Mouse (Mus musculus): ENCODE results near the gene Col23a1.

The Col23a1 gene

DNA sequence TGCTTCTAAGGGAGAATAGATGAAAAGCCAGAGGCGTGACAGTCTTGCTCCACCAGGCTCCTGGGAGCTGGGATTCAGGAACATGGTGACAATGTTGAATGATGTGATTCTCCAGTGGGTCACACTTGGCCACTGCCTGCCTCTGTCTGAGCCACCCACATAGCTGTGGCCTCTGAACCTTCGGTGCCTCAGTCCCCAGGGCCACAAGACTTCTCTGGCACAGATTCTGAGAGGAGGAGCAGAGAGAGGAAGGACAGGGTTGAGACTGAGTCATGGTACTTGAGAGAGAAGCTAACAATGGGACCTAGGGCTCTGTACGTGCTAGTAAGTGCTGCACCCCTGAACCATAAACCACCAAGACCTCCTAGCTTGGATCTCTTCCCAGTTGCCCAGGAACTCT is 141.6 kb downstream of the Col23a1 start:
- in situ Hi-C loops (cut with MseI, MboI) = no loop called here

DNA sequence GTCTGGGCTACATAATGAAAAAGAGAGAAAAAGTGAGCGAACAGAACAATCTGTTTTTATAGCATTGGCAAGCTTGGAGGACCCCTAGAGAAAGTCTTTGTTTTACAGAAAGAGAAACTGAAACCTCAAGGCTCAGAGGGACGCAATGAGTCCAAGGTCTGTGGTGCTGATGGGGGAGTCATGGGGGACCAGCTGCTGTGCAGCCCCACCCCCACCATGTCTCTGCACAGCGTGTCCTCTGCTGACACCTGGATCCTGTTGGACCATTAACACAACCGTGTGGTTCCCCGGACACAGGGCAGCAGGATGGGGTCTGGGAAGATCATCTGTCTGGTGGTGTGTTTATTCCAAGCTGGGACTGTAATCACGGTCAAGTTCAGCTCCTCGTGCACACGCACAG is 142.2 kb downstream of the Col23a1 start:
- in situ Hi-C loops (cut with MseI, MboI) = no loop called here

DNA sequence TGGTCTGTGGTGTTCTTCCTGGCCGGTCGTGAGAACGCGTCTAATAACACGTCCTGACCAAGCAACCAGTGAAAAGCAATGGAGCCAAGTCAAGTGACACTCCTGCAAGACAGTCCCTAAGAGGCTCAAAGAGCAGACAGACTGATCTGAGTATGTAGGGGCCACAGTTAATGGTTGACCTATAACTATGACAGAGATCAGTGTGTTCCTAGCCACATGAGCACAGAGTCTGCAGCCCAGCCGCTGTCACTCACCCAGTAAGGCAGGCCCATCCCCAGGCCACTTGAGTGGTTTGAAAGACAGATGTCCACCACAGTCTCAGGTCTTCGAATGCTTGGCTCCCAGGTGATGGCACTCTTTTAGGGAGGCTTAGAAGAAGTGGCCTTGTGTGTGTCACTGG is 152.3 kb downstream of the Col23a1 start:
- in situ Hi-C loops (cut with MseI, MboI) = no loop called here

DNA sequence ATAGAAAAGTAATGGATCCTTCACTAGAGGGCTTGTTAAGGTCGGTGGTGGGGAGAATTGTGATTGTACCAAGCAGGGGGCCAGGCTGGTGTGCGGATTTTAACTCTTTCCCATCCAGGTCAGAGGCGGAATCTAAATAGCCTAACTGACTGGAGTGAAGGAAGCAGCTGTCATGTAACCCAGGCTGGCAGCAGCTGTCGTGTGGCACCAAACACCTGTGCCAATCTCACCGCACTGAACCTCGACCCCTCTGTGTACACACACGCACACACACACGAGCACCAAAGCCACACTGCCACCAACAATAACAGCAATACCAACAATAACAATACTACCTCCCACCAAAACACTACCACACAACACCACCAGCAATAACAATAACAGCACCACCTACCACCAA is 152.9 kb downstream of the Col23a1 start:
- in situ Hi-C loops (cut with MseI, MboI) = no loop called here

DNA sequence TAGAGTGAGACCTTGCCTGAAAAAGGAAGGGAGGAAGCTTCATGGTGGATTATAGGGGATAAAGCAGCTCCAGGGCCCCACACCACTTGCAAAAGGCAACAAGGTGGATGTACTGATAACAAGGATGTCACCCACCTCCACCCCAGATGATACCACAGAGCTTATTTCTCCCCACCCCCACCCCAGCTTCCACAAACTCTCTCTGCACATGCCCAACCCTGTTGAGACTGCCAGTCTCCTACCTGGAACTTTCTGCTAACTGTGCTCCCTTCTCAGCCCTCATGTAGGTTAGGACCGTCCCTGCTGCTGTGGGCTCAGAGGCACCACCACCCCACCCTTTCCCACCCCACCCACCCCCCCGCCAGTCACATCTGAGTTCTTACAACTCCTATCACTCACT is 154.1 kb downstream of the Col23a1 start:
- in situ Hi-C loops (cut with MseI, MboI) = no loop called here

DNA sequence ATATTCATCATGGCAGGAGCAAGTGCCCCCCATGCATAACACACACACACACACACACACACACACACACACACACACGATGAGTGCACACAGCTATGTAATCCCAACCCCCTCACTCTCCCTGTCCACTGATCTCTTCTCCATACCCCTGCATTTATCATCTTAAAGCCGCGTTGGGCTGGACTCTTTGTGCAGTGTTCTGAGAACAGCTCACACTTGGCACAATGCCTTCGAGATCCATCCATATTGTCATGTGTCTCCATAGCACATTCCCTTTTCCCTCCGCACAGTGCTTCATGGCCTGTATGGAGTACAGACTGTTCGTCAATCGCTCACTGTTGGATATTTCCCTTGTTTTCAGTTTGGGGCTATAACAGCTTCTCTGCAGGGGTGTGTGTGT is 154.9 kb downstream of the Col23a1 start:
- in situ Hi-C loops (cut with MseI, MboI) = no loop called here

DNA sequence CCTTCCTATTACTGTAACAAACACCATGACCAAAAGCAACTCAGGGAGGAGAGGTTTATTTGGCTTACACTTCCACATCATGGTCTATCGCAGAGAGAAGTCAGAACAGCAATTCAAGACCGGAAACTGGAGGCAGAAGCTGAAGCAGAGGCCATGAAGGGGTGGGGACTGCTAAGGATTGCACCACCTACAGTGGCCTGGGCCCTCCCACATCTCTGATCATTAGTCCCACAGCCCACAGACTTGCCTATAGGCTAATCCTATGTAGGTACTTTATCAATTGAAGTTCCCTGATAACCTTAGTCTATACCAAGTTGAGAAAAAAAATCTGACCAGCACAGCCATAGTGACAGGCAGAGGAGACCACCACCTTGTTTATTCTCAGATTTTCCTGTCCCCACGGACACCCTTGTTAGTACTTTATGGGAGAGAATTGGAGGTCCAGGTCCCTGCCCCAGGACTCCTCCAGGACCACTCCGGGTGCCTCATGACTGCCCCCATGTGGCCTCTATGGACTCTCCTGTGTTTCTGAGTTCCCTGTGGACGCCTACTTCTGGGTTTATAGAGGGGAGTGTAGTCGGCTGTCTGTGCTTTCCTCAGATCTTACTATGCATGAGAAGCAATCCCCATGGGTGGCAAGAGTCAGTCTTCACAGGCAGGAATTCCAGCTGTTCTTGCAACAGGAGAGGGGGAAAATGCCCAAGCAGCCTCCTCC is 157.1 kb downstream of the Col23a1 start:
- in situ Hi-C loops (cut with MseI, MboI) = no loop called here

DNA sequence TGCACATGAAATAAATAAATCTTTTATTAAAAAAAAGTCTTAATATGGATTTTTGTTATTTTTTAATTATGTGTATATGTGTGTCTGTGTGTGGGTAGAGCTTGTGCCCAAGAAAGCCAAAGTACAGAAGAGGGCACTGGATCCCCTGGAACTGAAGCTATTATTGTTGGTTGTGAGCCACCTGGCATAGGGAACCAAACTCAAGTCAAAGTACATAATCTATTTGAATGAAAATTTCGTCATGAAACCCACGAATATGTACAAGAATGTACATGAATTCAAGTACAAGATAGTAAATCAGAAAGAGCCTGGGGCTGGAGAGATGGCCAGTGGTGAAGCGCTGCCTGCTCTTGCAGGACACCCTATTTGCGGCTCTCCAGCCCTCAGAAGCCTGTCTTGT is 158.5 kb downstream of the Col23a1 start:
- in situ Hi-C loops (cut with MseI, MboI) = no loop called here

DNA sequence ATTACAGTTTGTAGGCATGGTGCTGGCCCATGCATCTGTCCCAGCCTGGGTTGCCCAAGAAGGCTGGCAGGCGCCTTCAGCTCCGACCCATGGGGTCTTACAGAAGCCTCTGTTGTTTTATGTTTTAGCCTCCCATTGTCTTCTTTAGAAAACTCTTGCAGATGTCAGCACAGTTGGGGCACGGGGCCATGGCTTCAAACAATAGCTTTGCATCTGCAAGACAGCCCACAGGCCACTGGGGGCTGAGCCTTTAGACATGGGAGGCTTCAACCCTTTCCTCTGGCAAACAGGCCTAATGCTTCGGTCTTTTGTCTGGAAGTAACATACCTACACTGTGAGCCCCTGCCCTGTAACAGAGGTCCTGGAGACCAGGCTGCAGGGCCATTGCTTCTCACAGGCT is 159.0 kb downstream of the Col23a1 start:
- in situ Hi-C loops (cut with MseI, MboI) = no loop called here

DNA sequence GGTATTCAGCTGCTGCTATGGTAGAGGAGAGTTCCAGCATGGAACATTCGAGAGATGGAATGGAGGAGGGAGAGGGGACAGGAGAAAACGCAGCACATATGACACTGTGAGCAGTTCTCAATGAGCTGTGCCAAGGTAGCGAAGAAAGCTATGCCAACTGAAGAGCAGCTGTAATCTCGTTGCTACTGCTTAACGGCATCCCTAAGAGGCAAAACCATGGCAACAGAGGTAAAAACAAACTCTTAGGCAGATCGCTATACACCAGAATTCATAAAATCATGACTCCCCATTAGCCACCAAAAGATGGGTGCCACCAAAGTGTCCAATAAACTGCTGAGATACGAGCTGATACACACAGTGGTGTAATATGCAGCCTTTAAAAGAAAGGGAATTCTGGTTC is 160.2 kb downstream of the Col23a1 start:
- in situ Hi-C loops (cut with MseI, MboI) = no loop called here

DNA sequence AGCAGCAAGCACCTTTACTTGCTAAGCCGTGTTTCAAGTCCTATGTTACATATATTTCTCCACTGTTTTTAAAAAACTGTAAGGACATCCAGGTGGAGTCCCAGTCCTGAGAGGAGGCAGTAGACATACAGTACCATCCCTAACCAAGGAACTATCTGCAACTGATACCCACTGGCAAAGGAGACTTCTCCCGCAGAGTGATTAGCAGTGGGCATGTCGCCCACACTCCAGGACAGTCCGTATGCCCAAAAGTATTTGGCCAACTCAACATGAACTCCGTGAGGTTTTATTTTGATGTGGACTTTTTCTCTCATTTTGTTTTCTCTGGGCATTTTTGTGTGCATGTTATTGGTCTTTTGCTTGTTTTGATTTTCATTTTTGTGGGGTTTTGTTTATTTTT is 161.6 kb downstream of the Col23a1 start:
- in situ Hi-C loops (cut with MseI, MboI) = no loop called here

DNA sequence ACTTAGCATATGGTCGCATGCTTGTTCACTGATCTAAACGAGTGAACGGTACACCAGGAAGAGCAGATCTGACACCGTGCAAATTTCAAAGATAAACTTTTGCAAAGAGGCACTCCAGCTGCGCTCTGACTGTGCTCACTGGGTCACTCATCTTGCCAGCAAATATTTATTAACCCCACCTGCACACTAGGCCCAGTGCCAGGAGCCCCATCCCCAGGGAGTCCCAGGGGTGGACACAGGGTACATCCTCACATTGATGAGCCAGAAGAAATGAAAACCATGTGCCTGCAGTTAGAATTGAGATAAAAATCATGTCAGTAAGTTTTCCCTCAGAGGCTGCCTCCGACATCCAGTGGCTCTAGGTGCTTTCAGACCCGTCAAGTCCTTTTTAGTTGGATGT is 162.2 kb downstream of the Col23a1 start:
- in situ Hi-C loops (cut with MseI, MboI) = no loop called here

DNA sequence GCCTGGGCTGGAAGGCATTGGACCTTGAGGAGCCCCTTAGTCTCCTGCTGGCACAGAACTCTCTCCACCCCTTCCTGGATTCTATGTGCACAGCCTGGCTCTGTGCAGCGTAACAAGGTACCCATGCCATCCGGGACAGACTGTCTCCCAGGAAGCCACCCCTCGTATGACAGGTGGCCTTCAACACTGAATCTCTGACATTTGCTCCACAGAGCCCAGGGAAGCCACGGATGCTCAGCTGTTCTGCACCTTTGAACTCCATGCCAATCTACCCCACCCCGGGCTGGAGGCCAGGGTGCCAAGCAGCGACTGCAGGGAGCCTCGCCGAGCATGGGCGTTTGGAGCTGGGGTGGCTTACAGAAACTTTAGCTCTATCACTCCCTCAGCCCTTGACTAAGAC is 164.0 kb downstream of the Col23a1 start:
- in situ Hi-C loops (cut with MseI, MboI) = no loop called here

DNA sequence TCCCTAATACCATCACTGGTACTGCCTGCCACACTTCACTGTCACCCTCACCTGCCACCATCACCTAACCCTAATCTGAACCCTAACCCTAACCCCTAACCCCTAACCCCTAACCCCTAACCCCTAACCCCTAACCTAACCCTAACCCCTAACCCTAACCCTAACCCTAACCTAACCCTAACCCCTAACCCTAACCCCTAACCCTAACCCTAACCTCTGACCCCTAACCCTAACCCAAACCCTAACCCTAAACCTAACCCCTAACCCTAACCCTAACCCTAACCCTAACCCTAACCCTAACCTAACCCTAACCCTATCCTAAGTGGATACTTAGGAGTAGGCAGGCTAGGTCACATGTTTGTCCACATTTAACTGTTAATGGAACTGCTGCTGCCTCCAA is 165.8 kb downstream of the Col23a1 start:
- in situ Hi-C loops (cut with MseI, MboI) = no loop called here

DNA sequence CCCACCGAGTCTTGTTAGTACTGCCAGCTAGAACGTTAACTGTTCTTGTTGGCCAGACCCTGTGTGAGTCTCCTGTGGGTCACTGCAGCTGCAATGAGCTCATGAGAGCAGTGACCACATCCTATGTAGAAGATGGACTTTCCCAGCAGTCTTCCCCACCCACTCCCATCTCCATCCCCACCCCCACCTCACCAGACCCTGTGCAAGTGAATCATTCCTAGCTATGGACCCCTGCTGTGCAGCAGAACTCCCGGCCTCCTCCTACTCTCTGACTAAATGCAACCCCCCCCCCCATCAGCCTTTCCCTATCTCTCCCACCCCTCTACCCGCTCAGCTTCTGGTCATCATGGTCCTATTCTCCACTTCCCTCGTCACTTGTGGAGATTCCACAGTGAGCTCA is 167.9 kb downstream of the Col23a1 start:
- in situ Hi-C loops (cut with MseI, MboI) = no loop called here

DNA sequence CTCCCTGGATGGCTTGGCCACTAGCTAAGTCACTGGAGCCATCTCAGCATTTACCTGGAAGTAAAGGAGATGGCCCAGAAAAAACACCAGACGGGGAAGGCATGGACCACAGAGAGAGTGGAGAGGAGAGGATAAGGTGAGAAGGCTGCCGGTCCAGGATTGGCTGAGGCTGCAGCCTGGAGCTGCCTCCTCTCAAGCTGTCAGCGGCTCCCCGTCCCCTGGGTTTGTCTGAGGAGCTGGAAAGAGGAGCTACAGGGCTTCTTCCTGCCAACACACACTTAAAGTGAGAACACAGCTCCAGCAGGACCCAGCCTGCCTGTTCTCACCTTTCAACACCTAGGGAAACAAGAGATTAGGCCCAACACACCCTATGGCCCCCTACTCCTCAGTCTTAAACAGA is 168.9 kb downstream of the Col23a1 start:
- in situ Hi-C loops (cut with MseI, MboI) = no loop called here

DNA sequence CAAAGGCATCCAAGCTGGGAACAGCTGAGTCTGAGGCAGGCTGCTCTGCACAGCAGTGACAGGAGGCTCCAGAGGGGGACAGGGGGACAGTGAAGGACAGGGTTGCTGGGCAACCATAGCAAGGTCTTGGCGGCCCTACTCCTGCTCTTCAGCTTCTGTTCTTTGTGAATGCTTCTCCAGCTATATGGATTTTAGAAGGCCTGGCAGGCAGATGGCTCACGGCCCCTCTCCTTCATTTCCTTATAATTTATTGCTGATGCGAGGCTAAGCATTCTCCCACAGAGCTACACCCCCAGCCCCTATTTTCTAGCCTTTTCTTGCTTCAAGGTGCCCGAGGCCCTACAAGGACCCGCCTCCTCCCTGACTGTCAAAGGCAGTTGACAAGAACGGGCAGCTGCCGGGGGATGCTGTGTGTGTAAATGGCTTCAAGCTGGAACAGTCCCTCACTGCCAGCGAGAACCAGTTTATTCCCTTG is 169.9 kb downstream of the Col23a1 start:
- in situ Hi-C loops (cut with MseI, MboI) = no loop called here

DNA sequence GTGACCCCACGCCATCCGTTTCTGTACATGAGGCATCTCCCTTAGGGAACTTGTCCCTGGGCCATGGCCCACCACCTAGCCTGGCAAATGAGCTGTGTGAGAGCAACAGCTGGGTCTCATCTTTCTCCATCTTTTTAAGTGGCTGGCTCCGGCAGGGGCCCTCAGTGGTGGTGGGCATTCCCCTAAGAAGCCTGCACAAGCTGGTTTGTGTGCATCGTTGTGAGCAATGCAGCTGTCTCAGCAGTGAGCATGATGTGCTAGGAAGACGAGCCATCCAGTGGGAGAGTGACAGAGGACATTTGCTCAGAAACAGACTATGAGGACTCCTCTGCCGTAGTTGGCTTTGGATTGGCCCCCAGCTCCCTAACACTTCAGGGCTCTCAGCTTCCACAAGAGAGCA is 179.0 kb downstream of the Col23a1 start:
- in situ Hi-C loops (cut with MseI, MboI) = no loop called here

DNA sequence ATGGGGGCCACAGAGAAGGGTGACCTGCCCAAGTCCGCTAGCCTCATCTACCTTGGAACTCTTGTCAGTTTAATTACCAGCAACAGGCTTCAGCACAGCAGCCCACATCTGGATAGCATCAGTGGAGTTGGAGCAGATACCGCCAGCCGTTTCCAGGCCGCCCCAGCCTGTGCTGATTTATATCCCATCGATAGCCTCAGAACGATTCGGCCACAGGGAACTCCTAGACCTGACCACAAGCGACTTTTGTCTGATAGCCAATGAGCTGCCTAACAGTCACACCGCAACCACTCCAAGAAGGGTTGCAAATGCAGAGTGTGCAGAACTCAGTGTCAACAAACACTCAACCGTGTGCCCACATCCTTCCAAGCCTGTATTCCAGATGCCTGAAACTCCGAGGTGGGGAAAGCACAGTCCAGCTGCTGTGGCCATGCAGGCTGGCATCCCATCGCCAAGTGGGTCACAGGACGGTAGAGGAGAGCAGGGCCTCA is 179.7 kb downstream of the Col23a1 start:
- in situ Hi-C loops (cut with MseI, MboI) = no loop called here

DNA sequence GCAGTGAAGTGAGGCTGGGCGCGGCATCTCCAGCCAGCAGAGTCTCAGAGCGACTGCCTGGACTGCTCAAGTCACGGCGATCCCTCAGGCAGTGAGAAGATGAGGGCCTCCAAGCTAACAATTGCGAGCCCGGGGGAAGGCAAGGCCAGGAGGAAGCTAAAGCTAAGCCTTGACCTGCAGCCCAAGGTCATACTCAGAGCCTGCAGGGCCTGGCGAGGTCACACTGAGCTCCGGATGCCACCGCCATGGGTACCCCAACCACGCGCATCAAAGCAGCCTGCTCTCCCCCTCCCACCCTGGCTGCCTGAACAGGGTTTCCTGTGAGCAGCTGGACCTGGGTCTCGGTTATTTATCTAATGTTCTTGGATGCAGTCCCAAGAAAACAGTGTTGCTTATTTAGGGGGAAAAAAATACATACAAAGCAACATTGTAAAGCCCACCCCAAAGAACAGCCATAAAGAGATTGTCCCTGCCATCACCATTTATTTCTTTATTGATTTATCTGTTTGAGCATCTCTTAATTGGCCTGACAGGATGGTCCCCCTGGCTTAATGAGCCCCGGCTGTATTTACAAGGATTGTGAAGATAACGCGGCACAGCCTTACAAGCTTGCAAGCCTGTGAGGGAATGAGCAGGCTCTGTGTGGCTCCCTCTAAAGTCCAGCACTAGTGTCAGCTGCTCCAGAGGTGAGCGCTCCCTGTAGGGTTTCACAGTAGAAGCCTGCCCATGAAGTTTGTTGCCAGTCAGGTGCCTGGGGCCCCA is 180.8 kb downstream of the Col23a1 start:
- in situ Hi-C loops (cut with MseI, MboI) = no loop called here

DNA sequence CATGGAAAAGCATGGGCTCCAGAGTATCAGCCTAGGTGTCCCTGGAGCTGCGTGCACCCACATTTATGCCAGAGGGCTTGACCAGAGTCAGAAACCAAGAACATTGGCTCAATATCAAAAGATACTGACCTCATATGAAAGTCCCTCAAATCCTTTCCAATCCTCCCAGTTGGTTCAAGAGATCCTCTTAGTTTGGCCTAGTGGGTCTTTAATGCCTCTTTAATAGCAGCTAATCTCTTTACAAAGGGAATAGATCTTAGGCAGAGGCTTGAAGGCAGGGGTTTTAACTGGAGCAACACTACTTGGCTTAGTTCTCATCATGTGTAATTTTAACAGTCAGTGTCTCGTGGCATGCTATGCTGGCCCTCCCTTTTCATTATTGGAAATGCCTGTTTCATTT is 184.0 kb downstream of the Col23a1 start:
- in situ Hi-C loops (cut with MseI, MboI) = no loop called here

DNA sequence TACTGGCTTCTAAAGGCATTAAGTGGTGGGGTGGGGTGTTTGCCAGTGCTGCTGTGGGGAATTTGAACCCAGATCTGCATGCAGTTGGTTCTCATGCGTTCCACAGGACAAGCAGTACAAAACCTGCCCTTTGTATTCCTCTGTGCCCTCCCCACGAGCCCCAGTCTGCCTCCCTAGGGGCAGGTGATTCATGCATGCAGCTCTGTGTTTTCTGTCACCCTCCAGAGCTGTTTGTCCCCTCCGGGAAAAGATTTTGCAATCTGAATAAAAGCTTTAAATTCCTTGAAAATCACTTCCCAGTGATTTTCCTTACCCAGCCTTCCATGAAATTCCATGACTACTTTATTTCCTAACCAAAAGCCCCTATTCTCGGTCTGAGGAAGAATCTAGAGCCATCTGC is 186.8 kb downstream of the Col23a1 start:
- in situ Hi-C loops (cut with MseI, MboI) = no loop called here

DNA sequence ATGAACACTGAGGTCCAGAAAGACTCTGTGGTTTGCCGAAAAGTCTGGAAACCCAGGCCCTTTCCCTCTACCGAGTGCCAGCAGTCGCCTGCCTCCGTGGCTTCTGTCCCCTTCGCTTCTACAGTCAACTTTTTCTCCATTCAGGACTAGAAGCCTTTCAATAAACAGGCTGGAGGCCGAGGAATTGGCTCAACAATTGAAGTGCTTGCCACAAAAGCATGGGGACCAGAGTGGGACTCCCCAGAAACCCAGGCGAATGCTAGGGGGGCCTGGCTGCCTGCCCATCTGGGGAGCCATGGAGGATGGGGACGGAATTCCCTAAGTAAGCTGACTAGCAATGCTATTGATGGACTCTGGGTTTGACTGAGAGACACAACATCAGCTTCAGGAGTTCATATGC is 187.9 kb downstream of the Col23a1 start:
- in situ Hi-C loops (cut with MseI, MboI) = no loop called here

Measured in mouse trophoblast stem cell (cell line).